Mouse (Mus musculus) hindbrain, embryonic 12.5 days (tissue): ENCODE measurements around the gene Gm17949. TPM values are rescaled to one million over a fixed set of nuclear protein-coding genes. Genes with fewer than 3 reads are reported as not detected.

Source experiments
- ATAC-seq: fragments of 200-750 bp; cut with Nextera tagmentation; 2 replicates; pipeline ENCODE4 v1.8.0; 2017; ENCODE audit warnings: moderate TSS enrichment; ENCODE audit not compliant: low FRiP score
- H3K27ac ChIP-seq: fragments of 300-500 bp; sonication (generic); 2 replicates; pipeline ENCODE4 v1.5.1; 2016; ENCODE audit warnings: mild to moderate bottlenecking
- H3K27me3 ChIP-seq: fragments of 300-500 bp; sonication (generic); 2 replicates; pipeline ENCODE4 v1.6.1; 2016; ENCODE audit warnings: mild to moderate bottlenecking
- H3K36me3 ChIP-seq: fragments of 300-500 bp; sonication (generic); 2 replicates; pipeline ENCODE4 v1.6.1; 2016; ENCODE audit warnings: mild to moderate bottlenecking
- H3K4me1 ChIP-seq: fragments of 300-500 bp; sonication (generic); 2 replicates; pipeline ENCODE4 v1.6.1; 2016
- H3K4me2 ChIP-seq: fragments of 300-500 bp; sonication (generic); replicated peaks from 2 replicates; pipeline ENCODE4 v1.6.1; 2016; ENCODE audit warnings: mild to moderate bottlenecking
- H3K4me3 ChIP-seq: fragments of 300-500 bp; sonication (generic); 2 replicates; pipeline ENCODE4 v1.5.1; 2016; ENCODE audit warnings: mild to moderate bottlenecking
- H3K9ac ChIP-seq: fragments of 300-500 bp; sonication (generic); 2 replicates; pipeline ENCODE4 v1.6.1; 2016; ENCODE audit warnings: mild to moderate bottlenecking, moderate library complexity
- H3K9me3 ChIP-seq: fragments of 300-500 bp; sonication (generic); replicated peaks from 2 replicates; pipeline ENCODE4 v1.6.1; 2016; ENCODE audit warnings: mild to moderate bottlenecking
- WGBS: fragments of 180-500 bp; shearing (Covaris S2); methylation state at CpG from one replicate; pipeline ENCODE4 v1.1.7; 2016; 5-methylcytosine and 5-hydroxymethylcytosine counted together
- polyA plus RNA-seq: library from polyadenylated mRNA; unstranded; fragments of >200 nt; fragmentation: Nextera tagmentation; extraction: Ambion mirVana; gene quantifications from 2 replicates; pipeline ENCODE4 v1.2.1, GENCODE M21; 2016

Gm17949 gene
- polyA plus RNA-seq, 1 experiment from 2014 or later: not detected

DNA sequence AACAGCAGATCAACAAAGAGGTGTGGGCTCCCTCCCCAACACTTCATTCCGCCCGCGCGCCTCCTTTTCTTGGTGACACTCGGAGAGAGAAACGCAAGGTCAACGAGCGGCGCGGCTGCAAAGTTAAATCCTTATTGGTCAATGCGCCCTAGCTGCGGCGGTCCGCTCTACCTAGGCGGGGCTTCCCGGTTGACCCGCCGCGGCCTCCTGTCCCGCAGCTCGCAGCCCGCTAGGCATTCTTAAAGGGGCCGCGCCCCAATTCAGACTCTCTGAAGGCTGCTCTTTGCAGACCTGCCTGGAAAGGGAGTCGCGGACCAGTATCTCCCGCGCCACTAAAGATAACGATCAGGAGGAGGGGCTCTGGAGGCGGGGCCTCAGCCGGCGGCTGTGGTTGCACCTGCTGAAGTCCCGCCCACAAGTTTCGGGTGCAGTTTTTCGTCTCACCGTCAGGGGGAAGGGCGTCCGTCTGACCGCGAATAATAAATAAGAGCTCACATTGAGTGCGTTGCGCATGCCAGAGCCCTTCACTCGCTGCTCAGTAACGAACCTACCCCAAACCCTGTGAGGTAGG, 49.0 kb downstream of the Gm17949 start:
- Histone ChIP-seq H3K9ac (peak overlapping the region; percentile 44), H3K9me3 (no peaks in the 10 kb centered on the region), H3K36me3 (peaks cover 3% of the 10 kb centered on the region; the same call in 1 of the 2 replicates), H3K4me1 (peaks cover 22% of the 10 kb centered on the region), H3K27ac (peak overlapping the region; percentile 77), H3K4me3 (peak overlapping the region; percentile 65), H3K4me2 (peak overlapping the region; percentile 85), H3K27me3 (peaks cover 45% of the 10 kb centered on the region)
- ATAC-seq: peak; percentile 94
- under 1% methylated on average over 44 of the region's 44 CpGs for WGBS

DNA sequence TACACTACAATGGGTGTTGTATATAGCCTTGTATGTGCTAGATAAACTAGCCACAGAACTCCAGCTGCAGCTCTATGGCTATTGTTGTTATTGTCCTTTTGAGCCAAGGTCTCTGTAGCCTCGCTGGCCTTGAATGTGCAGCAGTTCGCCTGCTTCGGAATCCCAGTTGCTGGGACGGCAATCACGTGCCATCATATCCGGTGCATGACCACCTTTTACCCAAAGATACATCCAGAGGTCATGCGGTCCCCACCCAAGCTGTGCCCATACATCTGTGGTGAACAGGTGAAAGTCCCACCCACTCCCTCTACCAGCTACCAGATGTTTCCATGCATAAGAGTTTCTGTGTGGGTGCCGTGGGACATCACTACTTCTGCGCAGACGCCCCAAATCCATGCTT, 49.8 kb downstream of the Gm17949 start:
- peak overlapping the region; percentile 85 for H3K4me2 ChIP-seq
- no peak overlapping the region for H3K9ac ChIP-seq
- peak overlapping the region; percentile 65 for H3K4me3 ChIP-seq
- peaks cover 47% of the 10 kb centered on the region for H3K27me3 ChIP-seq
- H3K9me3 ChIP-seq: no peaks in the 10 kb centered on the region
- H3K36me3 ChIP-seq: peaks cover 3% of the 10 kb centered on the region; the same call in 1 of the 2 replicates
- H3K4me1 ChIP-seq: peaks cover 25% of the 10 kb centered on the region
- WGBS: 38% methylated on average over 10 of the region's 10 CpGs
- H3K27ac ChIP-seq: no peak overlapping the region
- ATAC-seq: no peak

DNA sequence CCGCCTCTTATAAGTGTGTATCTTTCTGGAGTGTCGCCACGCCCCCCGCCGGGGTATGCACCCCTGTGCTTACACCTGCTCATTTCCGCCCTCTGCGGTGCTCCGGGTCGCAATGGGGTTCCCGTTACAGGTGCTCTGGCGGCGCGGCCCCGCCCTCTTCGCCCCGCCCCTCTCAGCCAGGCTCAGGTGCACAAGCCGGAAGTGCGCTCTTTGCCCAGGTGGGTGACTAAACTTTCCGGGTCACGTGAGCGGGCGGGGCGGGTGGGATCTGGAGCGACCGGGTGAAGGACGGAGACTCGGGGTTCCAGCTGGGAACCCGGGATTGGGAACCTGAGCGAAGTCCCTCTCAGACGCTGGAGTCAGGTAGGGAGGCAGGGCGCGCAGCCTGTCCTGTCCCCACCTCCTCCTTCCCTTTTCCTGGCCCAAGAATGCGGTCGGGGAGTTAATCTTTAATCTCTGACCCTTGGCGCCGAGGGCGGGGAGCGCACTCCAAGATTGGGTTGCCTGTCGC, 50.8 kb downstream of the Gm17949 start:
- Histone ChIP-seq H3K9me3 (no peaks in the 10 kb centered on the region), H3K4me3 (peak overlapping the region; percentile 17), H3K27ac (no peak overlapping the region), H3K9ac (no peak overlapping the region), H3K4me2 (peak overlapping the region; percentile 36), H3K27me3 (peaks cover 50% of the 10 kb centered on the region), H3K4me1 (peaks cover 25% of the 10 kb centered on the region), H3K36me3 (no peaks in the 10 kb centered on the region)
- ATAC-seq: no peak
- WGBS: 2% methylated on average over 36 of the region's 39 CpGs

DNA sequence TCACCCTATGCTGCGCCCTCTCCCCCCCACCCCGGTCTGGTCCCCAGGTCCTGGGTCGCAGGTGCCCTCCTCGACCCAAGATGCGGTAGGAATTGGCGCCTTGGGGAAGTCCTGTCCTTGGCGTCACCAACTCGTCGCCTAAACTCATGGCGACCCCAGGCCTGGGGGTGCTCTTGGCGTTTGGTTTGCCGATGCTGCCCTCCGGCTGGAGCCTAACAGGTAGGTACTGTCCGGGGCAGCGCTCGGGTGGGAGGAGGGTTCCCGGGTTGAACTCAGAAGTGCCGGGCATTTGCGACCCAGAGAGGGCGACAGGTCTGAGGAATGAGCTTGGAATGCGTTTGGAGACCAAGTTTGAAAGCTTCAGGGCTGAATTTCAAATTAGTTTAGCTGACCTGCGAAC, 51.3 kb downstream of the Gm17949 start:
- no peak for ATAC-seq
- no peaks in the 10 kb centered on the region for H3K36me3 ChIP-seq
- peak overlapping the region; percentile 17 for H3K4me3 ChIP-seq
- H3K9me3 ChIP-seq: no peaks in the 10 kb centered on the region
- no peak overlapping the region for H3K27ac ChIP-seq
- H3K4me2 ChIP-seq: peak overlapping the region; percentile 36
- no peak overlapping the region for H3K9ac ChIP-seq
- WGBS: under 1% methylated on average over 22 of the region's 22 CpGs
- H3K4me1 ChIP-seq: peaks cover 25% of the 10 kb centered on the region
- H3K27me3 ChIP-seq: peaks cover 50% of the 10 kb centered on the region

DNA sequence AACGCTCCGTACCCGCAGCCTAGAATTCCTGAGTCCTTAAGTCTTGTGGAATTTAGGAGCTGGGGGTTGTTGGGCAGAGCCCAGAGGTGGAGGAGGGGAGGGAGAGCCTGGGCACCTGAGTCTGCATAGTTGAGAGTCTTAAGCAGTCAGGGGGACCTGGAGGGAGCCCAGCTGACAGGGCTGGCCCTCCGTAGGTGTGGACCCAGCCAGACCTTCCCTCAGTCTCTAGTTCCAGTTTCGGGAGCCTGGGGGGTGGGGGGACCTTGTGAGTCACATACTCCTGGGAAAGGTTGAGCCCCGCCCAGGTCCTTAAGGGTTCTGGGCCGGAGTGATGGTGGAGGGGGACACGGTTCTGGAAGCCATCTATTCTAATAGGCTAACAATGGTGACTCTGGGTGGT, 51.8 kb downstream of the Gm17949 start:
- WGBS: 8% methylated on average over 8 of the region's 8 CpGs

DNA sequence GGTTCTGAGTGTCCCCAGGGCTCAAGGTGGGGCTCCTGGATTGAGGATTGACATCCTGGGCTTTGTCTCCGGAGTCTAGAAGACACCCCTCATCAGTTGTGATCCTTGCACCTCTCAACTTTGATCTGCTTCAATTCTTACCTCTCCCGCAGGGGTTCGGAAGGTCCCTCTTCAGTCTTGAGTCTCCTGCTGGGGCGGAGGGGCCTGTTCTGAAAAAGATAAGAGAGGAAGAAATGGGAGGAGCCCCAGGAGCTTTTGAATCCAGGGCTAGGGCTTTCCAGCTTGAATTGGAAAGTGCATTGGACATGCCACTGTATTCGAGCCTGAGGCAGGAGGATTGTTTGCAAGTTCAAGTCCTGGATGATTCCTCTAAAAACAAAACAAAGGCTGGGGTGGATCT, 55.6 kb downstream of the Gm17949 start:
- ATAC-seq: no peak
- H3K4me2 ChIP-seq: no peak overlapping the region
- no peak overlapping the region for H3K4me3 ChIP-seq
- H3K27ac ChIP-seq: no peak overlapping the region
- H3K36me3 ChIP-seq: no peaks in the 10 kb centered on the region
- H3K27me3 ChIP-seq: peaks cover 38% of the 10 kb centered on the region
- H3K4me1 ChIP-seq: peaks cover 19% of the 10 kb centered on the region
- no peak overlapping the region for H3K9ac ChIP-seq
- WGBS: 65% methylated on average over 5 of the region's 5 CpGs
- no peaks in the 10 kb centered on the region for H3K9me3 ChIP-seq

More for the DNA sequence above, 51.8 kb downstream of the Gm17949 start:
- no peak overlapping the region for H3K9ac ChIP-seq
- H3K27me3 ChIP-seq: peaks cover 50% of the 10 kb centered on the region
- no peak overlapping the region for H3K27ac ChIP-seq
- no peak overlapping the region for H3K4me3 ChIP-seq
- no peak for ATAC-seq
- no peaks in the 10 kb centered on the region for H3K9me3 ChIP-seq
- no peak overlapping the region for H3K4me2 ChIP-seq
- H3K36me3 ChIP-seq: no peaks in the 10 kb centered on the region
- H3K4me1 ChIP-seq: peaks cover 23% of the 10 kb centered on the region

DNA sequence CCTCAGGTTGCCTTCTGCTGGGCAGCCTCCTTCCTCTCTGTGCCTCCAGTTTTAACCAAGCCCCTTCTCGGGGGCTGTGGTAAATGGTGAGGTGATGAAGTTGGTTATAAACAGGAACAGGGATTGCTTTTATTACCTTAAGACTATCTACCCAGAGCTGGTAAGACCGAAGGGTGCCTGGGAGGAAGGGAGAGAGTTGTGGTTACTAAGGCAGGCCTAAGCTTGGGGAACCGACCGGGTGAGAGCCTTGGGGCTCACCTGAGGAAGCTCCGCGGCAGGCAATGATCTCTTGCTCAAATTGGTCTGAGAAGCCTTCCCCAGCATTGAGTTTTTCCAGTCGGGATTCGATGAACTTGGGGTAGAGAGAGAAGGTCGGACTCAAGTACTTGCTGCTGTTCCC, 59.0 kb downstream of the Gm17949 start:
- Histone ChIP-seq H3K4me1 (peaks cover 12% of the 10 kb centered on the region), H3K9me3 (no peaks in the 10 kb centered on the region), H3K27me3 (peaks cover 6% of the 10 kb centered on the region), H3K27ac (no peak overlapping the region), H3K9ac (peak overlapping the region; percentile 32), H3K36me3 (no peaks in the 10 kb centered on the region), H3K4me3 (peak overlapping the region; percentile 20; the same call in 1 of the 2 replicates), H3K4me2 (peak overlapping the region; percentile 38)
- 14% methylated on average over 9 of the region's 9 CpGs for WGBS
- ATAC-seq: 0 out of 2 replicates have a peak, but pooled peaks have one; percentile 49

DNA sequence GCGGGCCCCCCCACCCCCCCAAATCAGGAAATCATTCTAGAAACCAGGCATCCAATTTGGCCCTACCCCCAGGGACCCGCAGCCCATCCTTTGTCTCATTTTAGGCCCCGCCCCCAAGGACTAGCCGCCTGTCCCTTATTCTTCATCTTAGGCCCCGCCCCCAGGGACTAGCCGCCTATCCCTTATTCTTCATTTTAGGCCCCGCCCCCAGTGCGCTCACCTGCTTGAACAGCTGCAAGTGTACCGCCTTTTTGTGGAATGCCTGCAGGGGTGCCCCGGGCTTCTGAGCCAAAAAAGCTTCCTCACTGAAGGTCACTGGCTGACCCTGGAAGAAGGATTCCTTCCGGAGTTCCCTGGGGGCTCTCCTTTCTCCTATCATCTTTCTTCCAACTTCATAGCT, 59.4 kb downstream of the Gm17949 start:
- H3K27me3 ChIP-seq: peaks cover 3% of the 10 kb centered on the region; the same call in 1 of the 2 replicates
- peak overlapping the region; percentile 32 for H3K9ac ChIP-seq
- no peaks in the 10 kb centered on the region for H3K9me3 ChIP-seq
- H3K36me3 ChIP-seq: no peaks in the 10 kb centered on the region
- H3K4me1 ChIP-seq: peaks cover 9% of the 10 kb centered on the region
- 0 out of 2 replicates have a peak overlapping the region, but pooled peaks have one; percentile 20 for H3K4me3 ChIP-seq
- H3K4me2 ChIP-seq: peak overlapping the region; percentile 38
- no peak overlapping the region for H3K27ac ChIP-seq
- WGBS: under 1% methylated on average over 10 of the region's 11 CpGs
- peak; percentile 47 for ATAC-seq

Other genes with a start within 250 kb of the Gm17949 start
- 46.8 and 47.6 TPM in 2 replicates for gene Dus3l, start 246.7 kb upstream of the Gm17949 start, polyA plus RNA-seq
- gene Prr22, start 241.2 kb upstream of the Gm17949 start, polyA plus RNA-seq: 1.3 and 1.7 TPM in 2 replicates
- 8.7 and 10.2 TPM in 2 replicates for gene Rfx2, start 180.5 kb upstream of the Gm17949 start, polyA plus RNA-seq
- gene Acsbg2, start 137.0 kb upstream of the Gm17949 start, polyA plus RNA-seq: not detected in 2 replicates
- 0.27 and 0.52 TPM in 2 replicates for gene 1700061G19Rik, start 136.0 kb upstream of the Gm17949 start, polyA plus RNA-seq
- gene Mllt1, start 76.1 kb upstream of the Gm17949 start, polyA plus RNA-seq: 100 and 102 TPM in 2 replicates
- gene Acer1, start 29.3 kb upstream of the Gm17949 start, polyA plus RNA-seq: not detected in 2 replicates
- 121 and 136 TPM in 2 replicates for gene Clpp, start 21.2 kb upstream of the Gm17949 start, polyA plus RNA-seq
- gene Alkbh7, start 14.1 kb upstream of the Gm17949 start, polyA plus RNA-seq: 32.8 and 34.6 TPM in 2 replicates
- gene Pspn, start 11.5 kb upstream of the Gm17949 start, polyA plus RNA-seq: 0.56 and 0.68 TPM in 2 replicates
- gene Gtf2f1, start 181 bp upstream of the Gm17949 start, polyA plus RNA-seq: 62.6 and 67.0 TPM in 2 replicates
- 63.4 and 66.5 TPM in 2 replicates for gene Khsrp, start 20.1 kb downstream of the Gm17949 start, polyA plus RNA-seq
- gene Slc25a41, start 30.2 kb downstream of the Gm17949 start, polyA plus RNA-seq: not detected in 2 replicates
- 2.7 and 3.8 TPM in 2 replicates for gene Crb3, start 47.6 kb downstream of the Gm17949 start, polyA plus RNA-seq
- 18.7 and 22.5 TPM in 2 replicates for gene Slc25a23, start 48.4 kb downstream of the Gm17949 start, polyA plus RNA-seq
- 3.2 and 3.7 TPM in 2 replicates for gene Dennd1c, start 67.0 kb downstream of the Gm17949 start, polyA plus RNA-seq
- gene Tubb4a, start 76.3 kb downstream of the Gm17949 start, polyA plus RNA-seq: 197 and 227 TPM in 2 replicates
- gene Tnfsf9, start 93.9 kb downstream of the Gm17949 start, polyA plus RNA-seq: 5.8 and 6.1 TPM in 2 replicates
- 0.48 TPM in 1 of 2 replicates, not detected in the other for gene Cd70, start 138.3 kb downstream of the Gm17949 start, polyA plus RNA-seq
- not detected in 2 replicates for gene Tnfsf14, start 182.7 kb downstream of the Gm17949 start, polyA plus RNA-seq
- gene C3, start 216.7 kb downstream of the Gm17949 start, polyA plus RNA-seq: 0.76 and 1.2 TPM in 2 replicates
- 24.7 and 27.1 TPM in 2 replicates for gene Gpr108, start 237.0 kb downstream of the Gm17949 start, polyA plus RNA-seq
- 23.5 and 23.9 TPM in 2 replicates for gene Trip10, start 238.0 kb downstream of the Gm17949 start, polyA plus RNA-seq